Mouse (Mus musculus) lung, adult 2 months (tissue): ENCODE measurements around the gene Dmxl2.

Source experiments
- CTCF ChIP-seq: fragments of 200-500 bp; IDR thresholded peaks from 2 replicates; pipeline ENCODE4 v1.5.1; 2011; ENCODE audit warnings: mild to moderate bottlenecking, low read length, control low read depth; ENCODE audit not compliant: insufficient read depth
- POLR2A ChIP-seq: fragments of 200-500 bp; IDR thresholded peaks from 2 replicates; pipeline ENCODE4 v1.6.1; 2011; ENCODE audit warnings: low read depth, mild to moderate bottlenecking, control low read depth, low read length, borderline replicate concordance; ENCODE audit errors: extremely low read depth

DNA sequence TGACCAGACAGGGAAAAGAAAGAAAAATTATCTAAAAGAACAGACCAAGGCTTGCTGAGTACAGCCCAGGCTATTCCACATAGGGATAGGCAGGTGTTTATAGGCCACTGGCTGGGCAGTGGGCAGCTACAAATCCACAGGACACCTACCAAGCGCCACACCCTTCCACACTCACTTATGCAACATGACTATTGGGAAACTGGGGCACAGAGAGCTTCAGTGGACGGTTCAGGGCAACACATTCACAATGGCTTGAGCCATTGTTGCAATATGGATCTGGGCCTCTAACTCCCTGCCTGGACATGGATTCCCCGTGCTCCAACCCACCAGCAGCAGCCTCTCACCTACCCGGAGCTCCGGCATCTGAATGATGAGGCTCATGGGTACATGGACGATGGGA lies 48.0 kb upstream of the Dmxl2 start:
- TF ChIP-seq POLR2A = no peak
- no peak for TF ChIP-seq CTCF
